Mouse (Mus musculus) embryonic stem cell, embryonic (primary cell): ENCODE data around the gene Gtsf1l.

ENCODE experiments used
- CTCF ChIA-PET, 4 experiments: fragments of 300-600 bp in 2 of 4; fragments of 350-600 bp in 2 of 4; sonication (Branson Sonifier 250); formaldehyde crosslinking; loops; one replicate each; lab custom pipeline; 2022; ENCODE audit warnings: inconsistent platforms in 2 of 4; lab: Charles Lee
- POLR2A ChIA-PET, 4 experiments: fragments of 300-600 bp in 2 of 4; fragments of 350-600 bp in 2 of 4; sonication (Branson Sonifier 250); formaldehyde crosslinking; loops; one replicate each; lab custom pipeline; 2022; ENCODE audit warnings: antibody characterized with exemption in 4 of 4, inconsistent platforms in 1 of 4; lab: Charles Lee

Gene Gtsf1l

DNA sequence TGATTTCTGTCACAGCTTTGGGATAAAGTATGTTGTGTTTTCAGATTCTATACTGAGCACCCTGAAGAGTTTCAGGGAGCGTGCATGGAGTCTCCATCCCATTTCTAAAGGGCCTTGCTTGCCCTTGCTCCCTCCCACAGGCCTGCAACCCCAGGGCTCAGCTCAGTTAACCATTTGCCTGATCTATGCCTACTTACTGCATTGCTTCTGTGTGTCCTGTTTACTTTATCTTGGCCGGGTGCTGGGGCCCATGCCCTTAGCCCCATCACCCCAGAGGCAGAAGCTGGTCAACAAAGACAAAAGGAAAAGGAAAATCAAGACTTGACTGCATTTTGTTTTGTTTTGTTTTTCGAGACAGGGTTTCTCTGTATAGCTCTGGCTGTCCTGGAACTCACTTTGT lies 16.1 kb downstream of the Gtsf1l start:
- POLR2A ChIA-PET = interaction anchor here (0.6 to 44.5 kb wide), 11 partner anchors 2 to 140 kb away, joined by 3 to 2437 read pairs (median 1043); partner anchors contain the start of genes Mybl2 (in 3 of the 4), Gtsf1l (in 2 of the 4), Ift52 (in 1 of the 4) and Srsf6 (in 1 of the 4)
- CTCF ChIA-PET = interaction anchor here in 2 of 4 experiments (0.6 to 2.2 kb wide), 2 partner anchors 10 to 330 kb away, joined by 5 to 7 read pairs; no protein-coding TSS in a partner anchor

DNA sequence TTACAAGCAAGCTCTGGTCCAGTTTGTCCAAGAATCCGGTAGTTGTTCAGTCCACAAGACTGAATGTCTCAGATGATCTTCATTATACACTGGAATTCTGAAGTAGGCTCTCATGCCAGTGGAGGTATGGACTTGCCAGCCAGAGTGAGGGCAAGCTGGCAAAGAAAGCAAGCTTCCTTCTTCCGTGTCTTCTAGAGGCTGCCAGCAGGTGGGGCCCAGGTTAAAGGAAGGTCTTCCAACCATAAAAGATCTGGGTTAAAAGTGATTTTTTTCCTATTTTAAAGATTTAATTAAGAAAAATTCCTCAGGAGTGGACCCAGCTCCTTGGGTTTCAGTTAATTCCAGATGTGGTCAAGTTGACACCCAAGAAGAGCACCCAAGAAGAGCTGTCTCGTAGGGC lies 17.4 kb downstream of the Gtsf1l start:
- CTCF ChIA-PET = interaction anchor here in 2 of 4 experiments (0.6 to 2.2 kb wide), 4 partner anchors 9 to 37 kb away, joined by 3 to 7 read pairs (median 4); no protein-coding TSS in a partner anchor
- POLR2A ChIA-PET = interaction anchor here (0.7 to 44.5 kb wide), 15 partner anchors 0 to 138 kb away, joined by 3 to 2437 read pairs (median 5); partner anchors contain the start of genes Mybl2 (in 3 of the 4), Gtsf1l (in 2 of the 4) and Ift52 (in 1 of the 4)

- CTCF ChIA-PET = interaction anchor here in 3 of 4 experiments (0.9 to 2.2 kb wide), 7 partner anchors 11 to 68 kb away, joined by 3 to 9 read pairs (median 5); no protein-coding TSS in a partner anchor
- POLR2A ChIA-PET = interaction anchor here (0.8 to 44.5 kb wide), 32 partner anchors 3 to 352 kb away, joined by 3 to 2437 read pairs (median 5); partner anchors contain the start of genes Mybl2 (in 3 of the 4), Gtsf1l (in 2 of the 4) and Ift52 (in 2 of the 4)
Measured at GRCm38 (mm10) chr2:163067233-163067632, 20.4 kb downstream of the Gtsf1l start.

GRCm38 (mm10) chr2:163066326-163066725 lies 21.3 kb downstream of the Gtsf1l start:
- CTCF ChIA-PET = interaction anchor here (0.6 to 2.2 kb wide), 10 partner anchors 9 to 108 kb away, joined by 3 to 9 read pairs (median 4); no protein-coding TSS in a partner anchor
- POLR2A ChIA-PET = interaction anchor here (0.5 to 44.5 kb wide), 36 partner anchors 4 to 355 kb away, joined by 3 to 2437 read pairs (median 5); partner anchors contain the start of genes Mybl2 (in 3 of the 4), Gtsf1l (in 2 of the 4) and Ift52 (in 1 of the 4)

- CTCF ChIA-PET = interaction anchor here in 3 of 4 experiments (0.6 to 3.7 kb wide), 10 partner anchors 8 to 1447 kb away, joined by 3 to 18 read pairs (median 4); no protein-coding TSS in a partner anchor
- POLR2A ChIA-PET = interaction anchor here (0.6 to 44.5 kb wide), 36 partner anchors 2 to 1500 kb away, joined by 3 to 2437 read pairs (median 7); partner anchors contain the start of genes Mybl2 (in 3 of the 4), Gtsf1l (in 2 of the 4), Ift52 (in 1 of the 4) and L3mbtl1 (in 1 of the 4)
Measured at GRCm38 (mm10) chr2:163062119-163062508, 25.5 kb downstream of the Gtsf1l start.

DNA sequence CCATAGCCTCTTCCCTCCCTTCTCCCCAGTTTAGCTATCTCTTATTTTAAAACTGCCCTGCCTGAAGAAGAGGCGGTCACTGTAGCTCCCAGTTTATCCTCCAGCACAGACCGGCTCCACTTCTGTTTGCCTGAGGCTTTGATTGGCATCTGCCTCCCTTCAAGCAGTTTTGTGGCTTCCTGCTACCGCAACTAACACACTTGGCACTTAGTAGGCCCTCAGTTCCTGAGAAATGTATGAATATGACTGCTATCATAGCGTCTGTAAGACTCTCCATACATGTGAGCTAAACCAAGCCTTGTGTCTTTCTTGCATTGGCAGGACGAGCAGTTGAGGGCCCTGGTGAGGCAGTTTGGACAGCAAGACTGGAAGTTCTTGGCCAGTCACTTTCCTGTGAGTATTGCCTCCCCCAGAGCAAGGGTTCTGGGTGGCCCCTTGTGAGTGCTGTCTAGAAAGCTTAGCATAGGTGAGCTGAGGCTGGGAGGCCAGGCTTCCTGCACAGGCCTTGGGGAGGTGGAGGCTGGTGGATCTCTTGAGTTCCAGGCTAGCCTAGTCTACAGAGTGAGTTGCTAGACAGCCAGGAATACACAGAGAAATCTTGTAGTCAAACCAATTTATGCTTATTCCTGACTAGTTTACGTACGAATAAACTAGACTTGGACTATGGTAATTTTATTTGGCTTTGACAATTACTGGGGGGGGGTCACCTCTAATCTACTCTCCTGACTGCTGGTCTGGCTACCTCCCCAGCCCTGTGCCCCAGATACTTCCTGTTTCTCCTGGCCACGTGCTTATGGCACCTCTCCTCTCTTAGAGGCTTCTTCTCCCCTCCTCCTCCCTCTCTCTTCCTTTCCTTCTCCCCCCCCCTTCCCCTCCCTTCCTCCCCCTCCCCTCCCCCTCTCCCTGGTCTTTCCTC lies 26.2 kb downstream of the Gtsf1l start:
- ChIA-PET CTCF (interaction anchor here in 2 of 4 experiments (0.6 to 3.7 kb wide), 8 partner anchors 9 to 63 kb away, joined by 3 to 18 read pairs (median 3); no protein-coding TSS in a partner anchor), POLR2A (interaction anchor here (0.5 to 44.5 kb wide), 43 partner anchors 1 to 1707 kb away, joined by 3 to 2437 read pairs (median 5); partner anchors contain the start of genes Mybl2 (in 3 of the 4), Gtsf1l (in 2 of the 4), Ift52 (in 1 of the 4) and L3mbtl1 (in 1 of the 4))

GRCm38 (mm10) chr2:163060630-163061029 lies 27.0 kb downstream of the Gtsf1l start:
- ChIA-PET POLR2A (interaction anchor here (0.6 to 44.5 kb wide), 30 partner anchors 0 to 360 kb away, joined by 3 to 2437 read pairs (median 6); partner anchors contain the start of genes Mybl2 (in 3 of the 4), Gtsf1l (in 2 of the 4), Ift52 (in 1 of the 4) and L3mbtl1 (in 1 of the 4)), CTCF (interaction anchor here in 3 of 4 experiments (0.5 to 3.7 kb wide), 8 partner anchors 9 to 139 kb away, joined by 3 to 18 read pairs (median 3); no protein-coding TSS in a partner anchor)

GRCm38 (mm10) chr2:163058981-163059380 lies 28.7 kb downstream of the Gtsf1l start:
- ChIA-PET POLR2A (interaction anchor here (0.6 to 44.5 kb wide), 18 partner anchors 1 to 399 kb away, joined by 4 to 2437 read pairs (median 62); partner anchors contain the start of genes Mybl2 (in 3 of the 4), Gtsf1l (in 2 of the 4) and Ift52 (in 1 of the 4)), CTCF (interaction anchor here in 2 of 4 experiments (0.7 to 1.5 kb wide), 3 partner anchors 12 to 60 kb away, joined by 3 to 8 read pairs (median 3); no protein-coding TSS in a partner anchor)

- ChIA-PET POLR2A (interaction anchor here (0.8 to 44.5 kb wide), 19 partner anchors 1 to 363 kb away, joined by 3 to 2437 read pairs (median 7); partner anchors contain the start of genes Gtsf1l (in 2 of the 4), Mybl2 (in 2 of the 4), Ift52 (in 1 of the 4) and Srsf6 (in 1 of the 4)), CTCF (interaction anchor here in 3 of 4 experiments (0.5 to 1.4 kb wide), 4 partner anchors 9 to 345 kb away, joined by 3 to 6 read pairs (median 4); no protein-coding TSS in a partner anchor)
Measured at GRCm38 (mm10) chr2:163056584-163056983, 31.1 kb downstream of the Gtsf1l start.

GRCm38 (mm10) chr2:163055715-163056114 lies 31.9 kb downstream of the Gtsf1l start:
- POLR2A ChIA-PET = interaction anchor here (0.6 to 44.5 kb wide), 15 partner anchors 2 to 364 kb away, joined by 3 to 2437 read pairs (median 105); partner anchors contain the start of genes Gtsf1l (in 2 of the 4), Mybl2 (in 2 of the 4) and Ift52 (in 1 of the 4)
- CTCF ChIA-PET = interaction anchor here in 1 of 4 experiments (1.2 kb wide), 1 partner anchor 24 kb away, joined by 4 read pairs; no protein-coding TSS in a partner anchor

DNA sequence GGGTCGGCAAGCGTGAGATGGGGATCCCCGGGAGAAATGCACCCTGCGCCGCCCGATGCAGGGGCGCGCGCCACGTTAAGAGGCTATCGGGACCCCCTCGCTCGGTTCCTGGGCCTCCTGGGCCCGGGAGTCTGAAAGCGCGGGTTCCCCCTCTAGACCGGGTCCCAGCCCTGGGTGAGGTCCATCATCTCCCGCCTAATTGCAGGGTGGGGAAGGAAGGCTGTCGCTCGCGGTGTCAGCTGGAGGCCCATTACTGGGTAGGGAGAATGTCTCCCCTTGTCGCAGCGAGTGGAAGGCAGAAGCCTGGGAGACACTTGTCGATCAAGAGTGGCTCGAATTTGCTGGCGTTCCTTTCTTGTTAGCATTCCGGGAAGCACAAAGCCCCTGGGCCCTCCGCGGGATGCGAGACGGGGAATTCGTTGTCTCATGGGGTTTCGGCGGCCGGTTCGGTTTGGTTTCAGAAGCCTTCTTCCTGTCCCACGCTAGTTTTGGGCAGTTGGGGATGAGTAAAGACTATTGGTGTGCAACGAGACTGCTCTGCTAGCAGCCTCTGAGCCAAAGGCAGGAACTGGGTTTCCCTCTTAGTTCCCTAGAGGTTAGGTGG lies 32.7 kb downstream of the Gtsf1l start:
- CTCF ChIA-PET = no interaction called here
- POLR2A ChIA-PET = interaction anchor here (0.9 to 44.5 kb wide), 17 partner anchors 3 to 124 kb away, joined by 3 to 2437 read pairs (median 7); partner anchors contain the start of genes Gtsf1l (in 2 of the 4), Ift52 (in 1 of the 4), Mybl2 (in 1 of the 4) and Srsf6 (in 1 of the 4)

DNA sequence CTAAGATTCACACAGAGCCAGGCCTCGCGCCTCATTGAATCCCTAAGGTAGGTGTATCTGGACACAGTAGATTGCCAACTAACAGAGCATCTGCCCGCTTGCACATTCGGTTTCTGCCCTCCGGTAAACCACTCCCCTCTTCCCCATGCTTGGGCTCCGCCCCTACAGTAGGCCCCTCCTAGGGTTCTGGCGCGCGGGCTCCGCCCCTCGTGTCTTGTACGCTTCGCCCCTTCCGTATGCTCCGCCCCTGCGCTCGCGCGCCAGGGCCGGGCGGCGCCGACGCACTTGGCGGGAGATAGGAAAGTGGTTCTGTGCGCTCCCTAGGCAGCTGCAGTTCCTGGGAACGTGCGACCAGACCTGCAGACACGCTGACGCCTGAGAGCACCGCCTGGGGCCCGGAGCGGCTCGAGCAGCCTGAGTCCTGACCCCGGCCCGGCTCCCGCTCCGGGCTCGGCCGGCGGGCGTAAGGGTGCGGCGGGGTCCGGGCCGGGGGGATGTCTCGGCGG lies 33.3 kb downstream of the Gtsf1l start, which contains the start of gene Mybl2:
Gene Mybl2 (plus strand): TSS at position 353 of the 506 bp plus-strand sequence.
- ChIA-PET CTCF (interaction anchor here in 1 of 4 experiments (0.9 kb wide), 1 partner anchor 8 kb away, joined by 3 read pairs; no protein-coding TSS in a partner anchor), POLR2A (interaction anchor here (0.9 to 44.5 kb wide), 24 partner anchors 3 to 124 kb away, joined by 3 to 2437 read pairs (median 3); partner anchors contain the start of genes Gtsf1l (in 2 of the 4), Ift52 (in 1 of the 4), Mybl2 (in 1 of the 4) and Srsf6 (in 1 of the 4))

DNA sequence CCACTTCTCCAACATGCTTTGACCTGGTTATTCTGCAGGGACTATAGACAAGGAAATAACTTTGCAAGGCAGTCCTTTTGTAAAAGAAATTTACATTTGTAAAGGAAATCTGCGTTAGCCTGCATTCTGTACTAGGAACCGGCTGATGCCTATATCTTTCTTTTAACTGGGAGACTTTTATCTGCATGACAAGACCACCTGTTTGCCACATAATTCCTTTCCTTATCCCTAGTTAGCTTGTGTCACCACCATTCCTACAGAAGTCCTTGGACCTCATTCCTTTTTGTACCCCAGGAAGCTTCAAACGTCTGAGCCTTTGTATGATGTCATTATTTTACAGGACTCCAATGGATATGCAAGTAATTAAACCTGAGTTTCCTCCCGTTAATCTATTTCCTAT lies 34.8 kb downstream of the Gtsf1l start:
- CTCF ChIA-PET = interaction anchor here in 1 of 4 experiments (1.2 to 2.2 kb wide), 2 partner anchors 9 to 13 kb away, joined by 3 to 4 read pairs; no protein-coding TSS in a partner anchor

DNA sequence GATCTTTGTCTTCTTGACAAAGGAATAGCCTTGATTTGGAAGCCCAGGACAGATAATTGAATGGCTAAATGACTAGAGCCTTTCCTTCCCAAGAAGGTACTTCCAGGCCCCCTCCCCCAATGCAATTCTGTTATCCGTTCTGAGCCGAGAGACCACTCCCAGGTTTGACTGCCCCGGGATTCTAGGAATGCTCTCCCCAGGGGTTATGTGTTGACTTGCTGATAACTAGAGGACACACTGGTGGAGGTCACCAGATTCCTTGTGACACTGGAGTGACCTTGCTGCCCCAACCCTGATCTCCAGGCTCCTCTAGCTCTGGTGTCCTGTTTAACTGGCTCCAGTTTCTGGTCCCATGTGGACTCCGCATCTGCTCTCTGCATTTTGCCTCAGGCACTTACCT lies 35.6 kb downstream of the Gtsf1l start:
- ChIA-PET CTCF (interaction anchor here in 3 of 4 experiments (0.8 to 2.2 kb wide), 13 partner anchors 9 to 84 kb away, joined by 3 to 7 read pairs (median 4); no protein-coding TSS in a partner anchor), POLR2A (interaction anchor here (0.6 to 44.5 kb wide), 70 partner anchors 6 to 1772 kb away, joined by 3 to 2437 read pairs (median 6); partner anchors contain the start of genes Ift52 (in 3 of the 4), Gtsf1l (in 2 of the 4), L3mbtl1 (in 1 of the 4) and Mybl2 (in 1 of the 4))

More for the DNA sequence above, 34.8 kb downstream of the Gtsf1l start:
- POLR2A ChIA-PET = interaction anchor here (0.8 to 44.5 kb wide), 38 partner anchors 5 to 367 kb away, joined by 3 to 2437 read pairs (median 12); partner anchors contain the start of genes Ift52 (in 3 of the 4), Gtsf1l (in 2 of the 4), Mybl2 (in 1 of the 4) and Srsf6 (in 1 of the 4)

DNA sequence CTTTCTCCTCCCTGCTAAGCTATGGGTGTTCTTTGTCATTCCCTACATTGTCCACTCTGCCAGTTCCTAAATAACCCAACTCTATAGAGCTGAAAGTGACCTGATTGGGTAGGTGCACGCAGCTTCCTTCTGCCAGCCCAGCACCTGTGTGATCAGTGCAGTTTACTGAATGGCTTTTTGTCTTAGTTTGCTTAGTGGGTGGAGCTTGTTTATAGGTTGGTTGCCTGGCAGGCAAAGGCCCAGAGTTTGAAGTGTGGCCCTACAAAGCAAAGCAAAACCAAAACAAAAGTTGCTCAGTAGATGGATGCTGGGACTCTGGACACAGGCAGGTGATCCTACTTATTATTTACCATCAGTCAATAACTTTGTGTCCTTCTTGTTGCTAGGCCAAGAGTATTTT lies 36.0 kb downstream of the Gtsf1l start:
- ChIA-PET CTCF (interaction anchor here (0.5 to 2.2 kb wide), 20 partner anchors 9 to 424 kb away, joined by 3 to 7 read pairs (median 4); no protein-coding TSS in a partner anchor), POLR2A (interaction anchor here (0.6 to 44.5 kb wide), 76 partner anchors 6 to 1943 kb away, joined by 3 to 2437 read pairs (median 5); partner anchors contain the start of genes Ift52 (in 3 of the 4), Gtsf1l (in 2 of the 4), Chd6 (in 1 of the 4) and L3mbtl1 (in 1 of the 4))
